Mouse (Mus musculus): ENCODE measurements around the gene Krt84.

GRCm38 (mm10) chr15:101483646-101484045 is 49.0 kb downstream of the Krt84 start:
- TF ChIP-seq POLR2A (IDR thresholded peaks at IDR 0.05; ENCODE audit: borderline replicate concordance, low read depth, low read length): no peak
- no peak for TF ChIP-seq CTCF (IDR thresholded peaks at IDR 0.05; ENCODE audit: low read depth, low read length)
